Mouse (Mus musculus): ENCODE data around the gene Mast1. TPM values are rescaled to one million over a fixed set of nuclear protein-coding genes. Genes with fewer than 3 reads are reported as not detected.

Mast1 gene
- polyA plus RNA-seq, 1 experiment from 2014 or later, result 0.39 TPM

DNA sequence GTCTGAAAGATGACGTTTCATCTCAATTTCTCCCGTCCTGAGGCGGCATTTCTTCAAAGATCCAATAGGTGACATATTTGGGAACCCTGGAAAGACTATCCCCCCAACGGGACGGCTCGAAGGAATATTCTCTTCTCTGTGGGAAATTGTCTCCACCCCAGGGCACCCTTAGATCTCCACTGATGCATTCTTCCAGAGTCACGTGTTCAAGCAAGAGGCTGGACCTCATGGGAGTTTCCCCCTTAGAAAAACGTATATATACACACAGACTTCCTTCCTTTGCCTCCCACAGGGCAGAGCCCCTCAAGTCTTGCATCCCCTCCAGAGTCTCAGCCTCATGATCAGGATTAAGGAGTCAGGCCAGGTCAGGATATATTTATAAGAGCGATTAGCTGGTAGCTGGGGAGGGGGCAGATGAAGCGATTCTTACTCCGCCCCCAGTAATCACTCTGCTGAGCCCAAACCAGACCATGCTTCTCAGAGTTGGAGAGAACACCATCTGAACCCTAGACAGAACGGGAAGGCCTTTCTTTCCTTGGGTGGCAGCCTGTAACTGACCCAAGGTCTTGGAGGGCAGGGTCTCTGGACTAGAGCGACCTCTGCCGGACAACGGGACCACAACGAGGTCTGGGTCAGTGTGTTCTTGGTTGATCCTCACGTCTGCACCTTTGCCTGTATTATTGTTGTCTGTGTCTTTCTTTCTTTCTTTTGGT is 9.5 kb upstream of the Mast1 start, which contains the start of gene Rtbdn:
Gene Rtbdn (plus strand): TSS at position 464 of the 713 bp plus-strand sequence.
- no peak within 1 kb of the TSS for H3K27ac ChIP-seq (ENCODE audit: low read depth)
- WGBS, result 8% methylated on average over 17 of the region's 17 CpGs
- TF ChIP-seq CTCF (IDR thresholded peaks at IDR 0.05; ENCODE audit: low read depth), result peak; percentile 36; the same call in 1 of the 2 replicates
- H3K4me2 ChIP-seq, result peak within 1 kb of the TSS; percentile 73
- H3K27me3 ChIP-seq (ENCODE audit: insufficient read depth, low read length), result peaks cover 50% of the 10 kb centered on the region
- ATAC-seq (ENCODE audit: insufficient read depth) (peak; percentile 41; the same call in 1 of the 2 replicates), DNase-seq (no peak)
- H3K4me1 ChIP-seq (ENCODE audit: insufficient read depth), result no peaks in the 10 kb centered on the region
- no peaks in the 10 kb centered on the region for H3K9me3 ChIP-seq (ENCODE audit: low read depth, low read length)
- H3K9ac ChIP-seq, result no peak within 1 kb of the TSS; the same call in 1 of the 2 replicates
- no peaks in the 10 kb centered on the region for H3K36me3 ChIP-seq (ENCODE audit: insufficient read depth)
- peak within 1 kb of the TSS; percentile 41 for H3K4me3 ChIP-seq (ENCODE audit: low read depth, low read length)

DNA sequence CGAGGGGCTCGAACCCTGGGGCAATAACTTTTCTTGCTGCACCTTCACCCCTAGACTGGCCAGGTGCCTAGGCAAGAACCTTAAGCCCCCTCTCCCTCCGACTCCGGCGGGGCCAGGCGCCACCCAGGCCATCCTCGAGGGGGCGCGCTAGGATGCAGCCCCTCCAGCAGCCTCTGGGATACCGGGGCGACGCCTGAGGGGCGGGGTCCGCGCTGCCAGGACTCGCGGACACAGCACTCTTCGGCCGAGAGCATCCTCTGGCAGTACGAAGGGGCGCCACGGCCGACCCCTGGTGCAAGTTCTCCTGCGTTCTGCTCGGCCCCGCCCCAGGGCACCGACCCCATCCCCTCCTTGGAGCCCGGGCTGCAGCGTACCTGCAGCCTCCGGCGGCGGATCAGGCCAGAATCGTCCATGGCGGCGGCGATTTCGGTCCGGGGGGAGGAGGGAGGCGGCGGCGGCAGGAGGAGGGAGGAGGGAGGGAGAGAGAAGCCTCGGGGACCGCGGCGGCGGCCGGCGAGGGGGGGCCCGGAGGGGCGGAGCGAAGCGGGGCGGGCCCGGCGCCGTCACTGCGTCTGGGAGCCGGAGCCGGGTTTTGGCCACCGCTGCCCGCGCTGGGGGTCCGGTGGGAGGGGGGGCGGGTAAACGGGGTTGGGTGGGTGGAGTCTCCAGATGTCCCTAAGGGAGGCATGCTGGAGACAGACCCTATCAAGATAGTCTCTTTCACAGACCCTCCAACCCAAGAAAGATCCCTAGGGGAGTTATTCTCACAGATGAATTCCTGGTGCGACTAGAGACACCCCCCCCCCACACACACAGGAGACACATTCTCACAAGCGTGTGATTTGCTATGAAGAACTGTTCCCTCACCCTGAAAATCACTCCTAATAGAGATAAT is 8.7 kb upstream of the Mast1 start:
- DNase-seq (peak; percentile 21), ATAC-seq (ENCODE audit: insufficient read depth) (peak; percentile 35; the same call in 1 of the 2 replicates)
- H3K4me3 ChIP-seq (ENCODE audit: low read depth, low read length), result peak overlapping the region; percentile 41
- under 1% methylated on average over 53 of the region's 67 CpGs for WGBS
- H3K9me3 ChIP-seq (ENCODE audit: low read depth, low read length), result no peaks in the 10 kb centered on the region
- no peaks in the 10 kb centered on the region for H3K4me1 ChIP-seq (ENCODE audit: insufficient read depth)
- no peak overlapping the region; the same call in 1 of the 2 replicates for H3K9ac ChIP-seq
- peak overlapping the region; percentile 73 for H3K4me2 ChIP-seq
- TF ChIP-seq CTCF (IDR thresholded peaks at IDR 0.05; ENCODE audit: low read depth), result peak; percentile 36
- peaks cover 48% of the 10 kb centered on the region for H3K27me3 ChIP-seq (ENCODE audit: insufficient read depth, low read length)
- no peak overlapping the region for H3K27ac ChIP-seq (ENCODE audit: low read depth)
- no peaks in the 10 kb centered on the region for H3K36me3 ChIP-seq (ENCODE audit: insufficient read depth)

DNA sequence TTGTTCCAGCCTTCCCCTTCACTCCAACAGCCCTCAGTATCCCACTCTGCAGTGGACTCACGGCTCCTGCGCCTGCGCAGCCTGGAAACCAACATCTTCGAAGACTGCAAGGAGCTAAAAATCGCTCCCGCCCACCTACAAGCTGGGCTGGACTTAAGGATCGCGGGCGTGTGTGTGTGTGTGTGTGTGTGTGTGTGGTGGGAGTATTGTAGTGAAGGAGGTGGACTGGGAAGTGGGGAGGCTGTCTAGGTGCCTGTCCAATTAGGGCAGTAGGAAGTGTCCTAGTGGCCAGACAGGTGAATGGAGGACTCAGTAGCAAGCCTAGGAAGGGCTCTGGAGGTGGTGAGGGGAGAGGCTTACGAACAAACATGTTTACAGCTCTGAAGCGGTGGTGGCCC is 8.1 kb upstream of the Mast1 start:
- Histone ChIP-seq H3K27ac (ENCODE audit: low read depth) (no peak overlapping the region), H3K4me3 (ENCODE audit: low read depth, low read length) (peak overlapping the region; percentile 41; the same call in 1 of the 2 replicates), H3K36me3 (ENCODE audit: insufficient read depth) (no peaks in the 10 kb centered on the region), H3K9ac (no peak overlapping the region), H3K4me2 (peak overlapping the region; percentile 73; the same call in 1 of the 2 replicates), H3K9me3 (ENCODE audit: low read depth, low read length) (no peaks in the 10 kb centered on the region), H3K4me1 (ENCODE audit: insufficient read depth) (no peaks in the 10 kb centered on the region), H3K27me3 (ENCODE audit: insufficient read depth, low read length) (peaks cover 42% of the 10 kb centered on the region)
- no peak for TF ChIP-seq CTCF (IDR thresholded peaks at IDR 0.05; ENCODE audit: low read depth)
- 3% methylated on average over 11 of the region's 11 CpGs for WGBS
- ATAC-seq (ENCODE audit: insufficient read depth) (no peak), DNase-seq (peak; percentile 21)

GRCm38 (mm10) chr8:84944478-84945160 is 7.5 kb upstream of the Mast1 start:
- ATAC-seq (ENCODE audit: insufficient read depth), result peak; percentile 35; the same call in 1 of the 2 replicates
- H3K9ac ChIP-seq, result no peak overlapping the region
- H3K9me3 ChIP-seq (ENCODE audit: low read depth, low read length), result no peaks in the 10 kb centered on the region
- WGBS, result 2% methylated on average over 26 of the region's 26 CpGs
- no peaks in the 10 kb centered on the region for H3K36me3 ChIP-seq (ENCODE audit: insufficient read depth)
- H3K4me1 ChIP-seq (ENCODE audit: insufficient read depth), result no peaks in the 10 kb centered on the region
- peak overlapping the region; percentile 17; the same call in 1 of the 2 replicates for H3K4me3 ChIP-seq (ENCODE audit: low read depth, low read length)
- H3K27ac ChIP-seq (ENCODE audit: low read depth), result no peak overlapping the region
- DNase-seq, result peak; percentile 70
- TF ChIP-seq CTCF (IDR thresholded peaks at IDR 0.05; ENCODE audit: low read depth), result no peak
- H3K27me3 ChIP-seq (ENCODE audit: insufficient read depth, low read length), result peaks cover 41% of the 10 kb centered on the region
- H3K4me2 ChIP-seq, result peak overlapping the region; percentile 23; the same call in 1 of the 2 replicates

DNA sequence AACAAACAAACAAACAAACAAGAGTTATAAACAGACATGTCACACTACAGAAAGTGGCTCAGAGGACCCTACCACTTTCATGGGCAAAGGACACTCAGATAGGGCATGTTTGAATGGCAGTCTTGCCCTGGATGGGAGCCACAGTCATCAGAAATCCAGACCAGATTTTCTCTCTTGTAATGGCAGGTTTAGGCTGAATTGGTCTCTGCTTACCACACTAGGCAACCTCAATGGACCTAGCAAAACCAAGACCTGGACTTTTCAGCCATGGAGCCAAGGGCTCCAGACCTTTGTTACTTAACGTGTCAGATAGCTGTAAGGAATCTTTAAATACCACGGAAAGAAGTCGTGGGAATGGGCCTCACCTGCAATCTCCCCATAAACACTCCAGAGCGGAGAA is 6.5 kb upstream of the Mast1 start:
- no peak for TF ChIP-seq CTCF (IDR thresholded peaks at IDR 0.05; ENCODE audit: low read depth)
- Histone ChIP-seq H3K27me3 (ENCODE audit: insufficient read depth, low read length) (peaks cover 41% of the 10 kb centered on the region), H3K9me3 (ENCODE audit: low read depth, low read length) (no peaks in the 10 kb centered on the region), H3K4me3 (ENCODE audit: low read depth, low read length) (no peak overlapping the region), H3K27ac (ENCODE audit: low read depth) (no peak overlapping the region), H3K36me3 (ENCODE audit: insufficient read depth) (no peaks in the 10 kb centered on the region), H3K4me2 (no peak overlapping the region), H3K4me1 (ENCODE audit: insufficient read depth) (no peaks in the 10 kb centered on the region), H3K9ac (no peak overlapping the region)
- ATAC-seq (ENCODE audit: insufficient read depth) (no peak), DNase-seq (no peak)
- WGBS, result 17% methylated on average over 4 of the region's 4 CpGs

DNA sequence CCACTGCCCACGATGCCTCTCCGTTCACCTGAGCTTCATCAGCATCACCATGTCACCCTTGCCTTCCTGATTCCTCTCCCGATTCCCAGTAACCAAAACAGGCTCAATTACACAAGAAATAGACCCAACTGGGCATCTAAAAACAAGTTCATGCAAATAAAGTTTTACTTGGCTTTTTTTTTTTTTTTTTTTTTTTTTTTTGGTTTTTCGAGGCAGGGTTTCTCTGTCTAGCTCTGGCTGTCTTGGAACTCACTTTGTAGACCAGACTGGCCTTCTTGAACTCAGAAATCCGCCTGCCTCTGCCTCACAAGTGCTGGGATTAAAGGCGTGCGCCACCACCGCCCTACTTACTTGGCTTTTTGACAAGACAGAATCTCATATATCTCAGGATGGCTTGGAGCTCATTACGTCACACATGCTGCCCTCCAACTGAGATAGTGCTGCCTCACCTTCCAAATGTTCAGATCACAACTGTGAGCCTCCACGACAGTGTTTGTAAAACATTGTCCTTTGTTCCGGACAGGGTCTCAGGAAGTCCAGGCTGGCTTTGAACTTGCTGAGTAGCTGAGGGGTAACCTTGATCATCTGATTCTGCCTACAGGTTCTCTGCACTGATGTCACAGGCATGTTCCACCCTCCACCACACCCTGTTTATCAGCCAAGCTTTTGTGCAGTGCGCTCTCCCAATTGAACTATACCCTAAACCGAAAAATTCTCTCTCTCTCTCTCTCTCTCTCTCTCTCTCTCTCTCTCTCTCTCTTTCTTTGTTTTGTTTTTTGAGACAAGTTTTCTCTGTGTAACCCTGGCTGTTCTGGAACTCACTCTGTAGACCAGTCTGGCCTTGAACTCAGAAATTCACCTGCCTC is 694 bp upstream of the Mast1 start:
- Histone ChIP-seq H3K4me3 (ENCODE audit: low read depth, low read length) (0 out of 2 replicates have a peak overlapping the region, but pooled peaks have one; percentile 37), H3K9me3 (ENCODE audit: low read depth, low read length) (no peaks in the 10 kb centered on the region), H3K4me2 (peak overlapping the region; percentile 71), H3K27me3 (ENCODE audit: insufficient read depth, low read length) (peaks cover 52% of the 10 kb centered on the region), H3K27ac (ENCODE audit: low read depth) (no peak overlapping the region), H3K9ac (no peak overlapping the region), H3K36me3 (ENCODE audit: insufficient read depth) (no peaks in the 10 kb centered on the region), H3K4me1 (ENCODE audit: insufficient read depth) (no peaks in the 10 kb centered on the region)
- no peak for TF ChIP-seq CTCF (IDR thresholded peaks at IDR 0.05; ENCODE audit: low read depth)
- ATAC-seq (ENCODE audit: insufficient read depth), result no peak
- WGBS, result 58% methylated on average over 13 of the region's 13 CpGs
- no peak for DNase-seq

Data from lung, embryonic 14.5 days (tissue).